Mouse (Mus musculus) C2C12 (cell line): ENCODE measurements around the gene Ank3. TPM values are rescaled to one million over a fixed set of nuclear protein-coding genes. Genes with fewer than 3 reads are reported as not detected.

Source experiments
- H3K27me3 ChIP-seq: one replicate; pipeline ENCODE4 v1.6.1; 2011; ENCODE audit not compliant: control insufficient read depth, insufficient read depth, insufficient read length
- H3K36me3 ChIP-seq: one replicate; pipeline ENCODE4 v1.6.1; 2011; ENCODE audit not compliant: control insufficient read depth, insufficient read depth
- H3K4me3 ChIP-seq: one replicate; pipeline ENCODE4 v1.5.1; 2011; ENCODE audit warnings: mild to moderate bottlenecking, control low read depth; ENCODE audit not compliant: poor library complexity, insufficient read depth, severe bottlenecking
- H3K79me2 ChIP-seq: one replicate; pipeline ENCODE4 v1.6.1; 2011; ENCODE audit not compliant: control insufficient read depth, insufficient read depth
- H3K79me3 ChIP-seq: one replicate; pipeline ENCODE4 v1.6.1; 2011; ENCODE audit warnings: low read depth, control low read depth
- H3ac ChIP-seq: one replicate; pipeline ENCODE3; 2011; ENCODE audit warnings: low read depth; ENCODE audit not compliant: control insufficient read depth, insufficient read length
- CEBPB ChIP-seq: IDR thresholded peaks from one replicate; pipeline ENCODE4 v1.6.1; 2011; ENCODE audit warnings: low read depth, mild to moderate bottlenecking, control low read depth, moderate library complexity
- CTCF ChIP-seq: IDR thresholded peaks from one replicate; pipeline ENCODE4 v1.5.1; 2011; ENCODE audit not compliant: control insufficient read depth, insufficient read depth, insufficient read length
- FOSL1 ChIP-seq: IDR thresholded peaks from one replicate; pipeline ENCODE4 v1.8.0; 2011; ENCODE audit warnings: mild to moderate bottlenecking, low read length; ENCODE audit not compliant: poor library complexity, insufficient read depth, severe bottlenecking
- MAX ChIP-seq: IDR thresholded peaks from one replicate; pipeline ENCODE4 v1.6.1; 2011; ENCODE audit warnings: mild to moderate bottlenecking, control low read depth
- MYOD1 ChIP-seq: IDR thresholded peaks from one replicate; pipeline ENCODE4 v1.6.1; 2011; ENCODE audit warnings: low read depth; ENCODE audit not compliant: control insufficient read depth, insufficient read length
- MYOG ChIP-seq: IDR thresholded peaks from one replicate; pipeline ENCODE4 v1.6.1; 2011; ENCODE audit not compliant: control insufficient read depth, insufficient read length; ENCODE audit errors: extremely low read depth
- USF1 ChIP-seq: IDR thresholded peaks from one replicate; pipeline ENCODE4 v1.6.1; 2011; ENCODE audit warnings: low read depth, mild to moderate bottlenecking, control low read depth, moderate library complexity
- polyA plus RNA-seq: library from polyadenylated mRNA; unstranded; fragments of >200 nt; fragmentation: generic; extraction: Trizol; gene quantifications from one replicate; pipeline ENCODE4 v1.2.1, GENCODE M21; 2012; ENCODE audit warnings: missing spikeins

Ank3 gene
- polyA plus RNA-seq, 1 experiment: 9.8 TPM

GRCm38 (mm10) chr10:69543876-69544620, 145.5 kb downstream of the Ank3 start:
- no peaks in the 10 kb centered on the region for H3K36me3 ChIP-seq
- H3K27me3 ChIP-seq: no peaks in the 10 kb centered on the region
- no peaks in the 10 kb centered on the region for H3K79me2 ChIP-seq
- H3ac ChIP-seq: no peak overlapping the region
- H3K4me3 ChIP-seq: no peak overlapping the region
- TF ChIP-seq MAX (no peak), CEBPB (no peak), MYOD1 (no peak), USF1 (no peak), MYOG (no peak), FOSL1 (no peak), CTCF (no peak)
- peaks cover 4% of the 10 kb centered on the region for H3K79me3 ChIP-seq

GRCm38 (mm10) chr10:69544653-69545052, 146.1 kb downstream of the Ank3 start:
- Histone ChIP-seq H3K36me3 (no peaks in the 10 kb centered on the region), H3K27me3 (no peaks in the 10 kb centered on the region)
- TF ChIP-seq CEBPB (no peak), CTCF (no peak), MYOG (no peak), MYOD1 (no peak)

GRCm38 (mm10) chr10:69545936-69546335, 147.4 kb downstream of the Ank3 start:
- no peaks in the 10 kb centered on the region for H3K36me3 ChIP-seq
- TF ChIP-seq MYOG (no peak), CEBPB (no peak), MYOD1 (no peak), CTCF (no peak), FOSL1 (no peak), MAX (no peak), USF1 (no peak)

More at GRCm38 (mm10) chr10:69544653-69545052, 146.1 kb downstream of the Ank3 start:
- H3K4me3 ChIP-seq: no peak overlapping the region
- H3K79me2 ChIP-seq: no peaks in the 10 kb centered on the region
- peaks cover 4% of the 10 kb centered on the region for H3K79me3 ChIP-seq
- no peak overlapping the region for H3ac ChIP-seq

GRCm38 (mm10) chr10:69546643-69547042, 148.1 kb downstream of the Ank3 start:
- no peaks in the 10 kb centered on the region for H3K36me3 ChIP-seq
- no peak overlapping the region for H3K4me3 ChIP-seq
- H3ac ChIP-seq: no peak overlapping the region
- peaks cover 2% of the 10 kb centered on the region for H3K79me3 ChIP-seq
- TF ChIP-seq CTCF (no peak), CEBPB (no peak), FOSL1 (no peak)
- H3K79me2 ChIP-seq: no peaks in the 10 kb centered on the region
- no peaks in the 10 kb centered on the region for H3K27me3 ChIP-seq

More at GRCm38 (mm10) chr10:69545936-69546335, 147.4 kb downstream of the Ank3 start:
- H3K27me3 ChIP-seq: no peaks in the 10 kb centered on the region
- no peaks in the 10 kb centered on the region for H3K79me2 ChIP-seq
- H3K4me3 ChIP-seq: no peak overlapping the region
- peaks cover 4% of the 10 kb centered on the region for H3K79me3 ChIP-seq
- no peak overlapping the region for H3ac ChIP-seq

- Histone ChIP-seq H3ac (no peak overlapping the region), H3K79me3 (no peaks in the 10 kb centered on the region), H3K4me3 (no peak overlapping the region), H3K79me2 (no peaks in the 10 kb centered on the region), H3K27me3 (no peaks in the 10 kb centered on the region), H3K36me3 (no peaks in the 10 kb centered on the region)
- TF ChIP-seq MAX: no peak
- TF ChIP-seq MYOG: no peak
- TF ChIP-seq FOSL1: no peak
- no peak for TF ChIP-seq CEBPB
- no peak for TF ChIP-seq MYOD1
- TF ChIP-seq USF1: no peak
- TF ChIP-seq CTCF: no peak
Measured at GRCm38 (mm10) chr10:69548771-69549170, 150.2 kb downstream of the Ank3 start.

- Histone ChIP-seq H3K4me3 (no peak overlapping the region), H3K79me2 (no peaks in the 10 kb centered on the region), H3K79me3 (no peaks in the 10 kb centered on the region), H3ac (no peak overlapping the region), H3K27me3 (no peaks in the 10 kb centered on the region), H3K36me3 (no peaks in the 10 kb centered on the region)
- TF ChIP-seq USF1: no peak
- no peak for TF ChIP-seq CEBPB
- TF ChIP-seq MYOG: no peak
- TF ChIP-seq FOSL1: no peak
- TF ChIP-seq MYOD1: no peak
- TF ChIP-seq MAX: no peak
- TF ChIP-seq CTCF: no peak
Measured at GRCm38 (mm10) chr10:69549221-69549620, 150.6 kb downstream of the Ank3 start.
